Mouse (Mus musculus) hindbrain, embryonic 11.5 days (tissue): ENCODE data around the gene Pim3. TPM values are rescaled to one million over a fixed set of nuclear protein-coding genes. Genes with fewer than 3 reads are reported as not detected.

ENCODE experiments used
- ATAC-seq: fragments of 200-750 bp; cut with Nextera tagmentation; 2 replicates; pipeline ENCODE4 v1.8.0; 2017; ENCODE audit warnings: mild to moderate bottlenecking, moderate TSS enrichment, moderate library complexity; ENCODE audit not compliant: low FRiP score
- DNase-seq: peaks from one replicate; pipeline ENCODE4 v3.0.0-alpha.2; 2015; ENCODE audit warnings: low spot score
- H3K27ac ChIP-seq: fragments of 300-500 bp; sonication (generic); 2 replicates; pipeline ENCODE4 v1.5.1; 2014; ENCODE audit warnings: mild to moderate bottlenecking, low read depth, low read length
- H3K27me3 ChIP-seq: fragments of 300-500 bp; sonication (generic); 2 replicates; pipeline ENCODE4 v1.6.1; 2014; ENCODE audit warnings: mild to moderate bottlenecking, low read length, moderate library complexity, mixed read lengths; ENCODE audit not compliant: control insufficient read depth, insufficient read depth
- H3K36me3 ChIP-seq: fragments of 300-500 bp; sonication (generic); 2 replicates; pipeline ENCODE4 v1.6.1; 2014; ENCODE audit warnings: mild to moderate bottlenecking, low read length, moderate library complexity, mixed read lengths; ENCODE audit not compliant: control insufficient read depth, insufficient read depth
- H3K4me1 ChIP-seq: fragments of 300-500 bp; sonication (generic); replicated peaks from 2 replicates; pipeline ENCODE4 v1.6.1; 2014; ENCODE audit warnings: low read length, mixed read lengths; ENCODE audit not compliant: control insufficient read depth, insufficient read depth
- H3K4me2 ChIP-seq: fragments of 300-500 bp; sonication (generic); replicated peaks from 2 replicates; pipeline ENCODE4 v1.6.1; 2014; ENCODE audit warnings: mild to moderate bottlenecking, low read depth, low read length
- H3K4me3 ChIP-seq: fragments of 300-500 bp; sonication (generic); 2 replicates; pipeline ENCODE4 v1.5.1; 2014; ENCODE audit warnings: low read depth, low read length
- H3K9ac ChIP-seq: fragments of 300-500 bp; sonication (generic); 2 replicates; pipeline ENCODE4 v1.6.1; 2014; ENCODE audit warnings: low read depth, low read length
- H3K9me3 ChIP-seq: fragments of 300-500 bp; sonication (generic); 2 replicates; pipeline ENCODE4 v1.6.1; 2016; ENCODE audit warnings: low read length; ENCODE audit not compliant: control insufficient read depth
- WGBS: fragments of 180-500 bp; shearing (Covaris S2); extraction: QIAGEN DNeasy Blood & Tissue Kit; methylation state at CpG from one replicate; pipeline ENCODE4 v1.1.7; 2014; 5-methylcytosine and 5-hydroxymethylcytosine counted together
- polyA plus RNA-seq: library from polyadenylated mRNA; unstranded; fragments of >200 nt; fragmentation: Nextera tagmentation; extraction: Ambion mirVana; gene quantifications from 2 replicates; pipeline ENCODE4 v1.2.1, GENCODE M21; 2014

Gene Pim3
- polyA plus RNA-seq, 1 experiment from 2014 or later, result 31.6 TPM

DNA sequence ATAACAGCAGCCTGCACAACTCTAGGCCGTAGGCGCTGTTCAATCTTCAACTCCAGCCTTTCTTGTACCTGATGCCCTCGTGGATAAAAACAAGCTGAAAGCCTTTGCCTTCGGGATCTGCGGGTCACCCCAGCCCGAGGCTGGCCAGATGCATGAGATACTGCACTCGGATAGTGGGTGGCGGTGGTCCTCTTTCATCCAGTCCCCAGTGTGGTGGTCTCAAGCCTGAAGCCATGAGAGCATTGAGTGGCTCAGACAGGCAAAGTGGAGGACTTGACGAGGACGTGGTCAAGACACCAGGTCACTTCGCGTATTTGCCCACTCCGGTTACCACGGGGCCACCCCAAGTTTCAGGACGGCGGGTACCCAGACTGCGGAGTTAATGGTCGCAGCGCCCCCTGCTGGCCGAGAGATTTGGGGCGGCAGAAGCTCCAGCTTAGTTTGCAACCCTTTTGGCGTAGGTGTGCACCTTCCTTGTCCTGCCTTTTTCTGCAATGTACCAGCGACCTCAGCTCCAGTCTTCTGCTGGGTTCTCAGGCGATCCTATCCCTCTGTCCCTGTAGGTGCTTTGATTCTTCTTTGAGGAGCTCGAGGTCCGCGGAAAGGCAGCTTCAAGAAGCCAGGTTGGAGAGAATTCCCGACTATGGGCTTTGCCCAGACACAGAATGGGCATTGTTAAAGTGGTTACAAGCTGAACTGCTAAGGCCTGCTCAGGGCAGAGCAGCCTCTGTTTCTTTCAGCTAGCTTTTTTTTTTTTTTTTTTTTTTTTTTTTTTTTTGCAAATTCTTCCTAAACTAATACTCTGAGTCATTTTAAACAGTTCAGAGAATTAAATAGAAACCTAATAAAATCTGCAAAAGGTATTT is 14.4 kb downstream of the Pim3 start:
- ATAC-seq, result 0 out of 2 replicates have a peak, but pooled peaks have one; percentile 19
- no peak overlapping the region for H3K27ac ChIP-seq
- peak; percentile 91 for DNase-seq
- 0 out of 2 replicates have a peak overlapping the region, but pooled peaks have one; percentile 7 for H3K9ac ChIP-seq
- H3K36me3 ChIP-seq, result no peaks in the 10 kb centered on the region
- H3K4me2 ChIP-seq, result 0 out of 2 replicates have a peak overlapping the region, but pooled peaks have one; percentile 11
- WGBS, result 14% methylated on average over 28 of the region's 28 CpGs
- no peaks in the 10 kb centered on the region; the same call in 1 of the 2 replicates for H3K27me3 ChIP-seq
- H3K9me3 ChIP-seq, result no peaks in the 10 kb centered on the region
- H3K4me1 ChIP-seq, result no peaks in the 10 kb centered on the region
- no peak overlapping the region for H3K4me3 ChIP-seq

DNA sequence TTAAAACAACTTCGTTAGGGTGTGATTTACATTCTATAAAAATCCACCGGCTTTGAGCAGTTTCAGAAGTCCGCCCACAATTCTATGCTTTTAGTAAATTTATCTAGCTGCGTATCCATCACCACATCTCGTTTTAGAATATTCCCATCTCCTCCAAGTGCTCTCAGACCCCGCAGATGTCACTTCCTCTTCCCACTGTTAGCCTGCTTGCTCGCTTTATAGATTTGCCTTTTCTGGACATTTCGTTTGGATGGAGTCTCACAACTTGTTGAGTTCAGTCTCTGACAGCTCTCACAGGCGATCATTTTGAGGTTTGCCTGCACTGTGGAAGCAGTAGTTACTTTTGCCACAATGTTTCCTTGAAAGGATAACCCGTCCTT is 15.0 kb downstream of the Pim3 start:
- no peaks in the 10 kb centered on the region; the same call in 1 of the 2 replicates for H3K27me3 ChIP-seq
- no peak overlapping the region for H3K27ac ChIP-seq
- H3K4me2 ChIP-seq, result no peak overlapping the region
- H3K4me1 ChIP-seq, result no peaks in the 10 kb centered on the region
- no peak overlapping the region for H3K9ac ChIP-seq
- DNase-seq, result no peak
- WGBS, result 86% methylated on average over 10 of the region's 10 CpGs
- no peaks in the 10 kb centered on the region for H3K36me3 ChIP-seq
- no peaks in the 10 kb centered on the region for H3K9me3 ChIP-seq
- ATAC-seq, result no peak
- no peak overlapping the region for H3K4me3 ChIP-seq

DNA sequence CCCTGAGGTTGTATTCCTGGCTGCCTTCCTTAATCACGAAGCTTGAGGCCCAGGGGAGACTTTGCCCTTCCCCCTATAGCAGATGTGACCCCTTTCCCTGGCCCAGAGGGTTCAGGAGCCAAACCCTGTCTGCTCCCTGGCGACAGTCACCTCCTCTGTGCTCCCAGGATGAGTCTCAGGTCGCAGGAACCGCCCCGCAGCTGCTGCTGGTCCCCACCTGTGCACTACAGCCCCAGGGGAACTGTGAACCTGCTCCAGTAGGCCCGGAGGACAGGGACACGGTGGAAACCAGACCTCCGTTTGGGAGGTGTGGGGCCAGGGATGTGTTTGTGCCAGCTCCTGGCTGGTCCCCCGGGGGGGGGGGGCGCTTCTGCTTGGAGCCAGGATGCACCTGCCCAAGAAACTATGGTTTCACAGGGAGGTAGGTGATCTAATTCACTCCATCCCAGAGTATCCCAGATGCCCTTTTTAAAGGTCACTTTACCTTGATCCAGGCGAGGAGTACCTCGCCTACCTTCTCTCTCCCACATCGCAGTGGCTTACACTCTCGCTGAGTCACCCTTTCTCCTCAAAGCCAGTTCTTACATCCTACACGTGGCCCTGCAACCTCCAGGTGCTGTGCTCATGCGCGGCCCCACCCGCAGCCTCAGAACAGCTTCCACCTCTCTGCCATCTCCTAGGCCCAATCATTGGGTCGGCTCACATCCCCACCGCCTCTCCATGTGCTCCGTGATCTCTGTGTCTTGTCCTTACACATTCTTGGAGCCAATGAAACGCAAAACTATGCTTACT is 19.5 kb downstream of the Pim3 start:
- no peaks in the 10 kb centered on the region; the same call in 1 of the 2 replicates for H3K27me3 ChIP-seq
- H3K27ac ChIP-seq, result no peak overlapping the region
- WGBS, result 63% methylated on average over 22 of the region's 22 CpGs
- no peak overlapping the region for H3K4me2 ChIP-seq
- no peak overlapping the region for H3K9ac ChIP-seq
- no peaks in the 10 kb centered on the region for H3K4me1 ChIP-seq
- no peaks in the 10 kb centered on the region for H3K9me3 ChIP-seq
- ATAC-seq, result no peak
- H3K36me3 ChIP-seq, result no peaks in the 10 kb centered on the region
- no peak overlapping the region for H3K4me3 ChIP-seq
- no peak for DNase-seq

DNA sequence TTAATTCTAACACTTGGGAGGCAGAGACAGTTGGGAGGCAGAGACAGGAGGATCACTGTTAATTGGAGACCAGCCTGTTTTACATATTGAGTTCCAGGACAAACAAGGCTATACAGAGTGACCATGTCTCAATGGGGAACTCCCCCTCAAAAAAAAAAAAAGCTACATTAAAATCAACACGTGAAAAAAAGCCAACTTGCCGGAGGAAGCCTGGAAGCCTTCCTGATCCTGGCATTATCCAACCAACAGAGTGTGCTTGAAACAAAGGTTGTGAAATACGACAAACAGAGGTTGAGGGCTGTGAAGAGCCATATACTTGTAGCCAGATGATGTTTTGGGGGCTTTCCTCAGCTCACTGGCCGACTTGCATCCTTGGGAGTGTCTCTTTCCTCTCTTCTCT is 20.9 kb downstream of the Pim3 start:
- WGBS, result 68% methylated on average over 4 of the region's 4 CpGs
- H3K4me3 ChIP-seq, result no peak overlapping the region
- H3K4me1 ChIP-seq, result no peaks in the 10 kb centered on the region
- no peak overlapping the region for H3K4me2 ChIP-seq
- H3K9ac ChIP-seq, result no peak overlapping the region
- H3K27me3 ChIP-seq, result no peaks in the 10 kb centered on the region; the same call in 1 of the 2 replicates
- H3K27ac ChIP-seq, result no peak overlapping the region
- ATAC-seq (no peak), DNase-seq (no peak)
- no peaks in the 10 kb centered on the region for H3K36me3 ChIP-seq
- no peaks in the 10 kb centered on the region for H3K9me3 ChIP-seq

DNA sequence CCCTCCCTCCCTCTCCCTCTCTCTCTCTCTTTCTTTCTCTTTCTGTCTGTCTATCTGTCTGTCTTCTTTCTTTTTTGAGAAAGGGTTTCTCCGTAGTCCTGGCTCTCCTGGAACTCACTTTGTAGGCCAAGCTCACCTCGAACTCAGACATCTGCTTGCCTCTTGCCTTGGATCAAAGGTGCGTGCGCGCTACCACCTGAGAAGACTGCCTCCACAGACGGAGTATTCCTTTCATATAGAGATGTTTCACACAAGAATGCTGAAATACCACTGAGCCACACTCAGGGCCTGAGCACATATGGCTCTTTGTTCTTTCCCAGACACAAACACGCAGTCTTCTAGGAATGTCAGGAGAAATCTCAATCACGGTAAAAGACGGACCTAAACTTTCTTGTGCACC is 21.4 kb downstream of the Pim3 start:
- no peak overlapping the region for H3K27ac ChIP-seq
- WGBS, result 89% methylated on average over 9 of the region's 9 CpGs
- H3K4me3 ChIP-seq, result no peak overlapping the region
- H3K4me2 ChIP-seq, result no peak overlapping the region
- H3K4me1 ChIP-seq, result no peaks in the 10 kb centered on the region
- H3K9me3 ChIP-seq, result no peaks in the 10 kb centered on the region
- no peaks in the 10 kb centered on the region for H3K36me3 ChIP-seq
- ATAC-seq, result no peak
- DNase-seq, result no peak
- no peak overlapping the region for H3K9ac ChIP-seq
- no peaks in the 10 kb centered on the region; the same call in 1 of the 2 replicates for H3K27me3 ChIP-seq

DNA sequence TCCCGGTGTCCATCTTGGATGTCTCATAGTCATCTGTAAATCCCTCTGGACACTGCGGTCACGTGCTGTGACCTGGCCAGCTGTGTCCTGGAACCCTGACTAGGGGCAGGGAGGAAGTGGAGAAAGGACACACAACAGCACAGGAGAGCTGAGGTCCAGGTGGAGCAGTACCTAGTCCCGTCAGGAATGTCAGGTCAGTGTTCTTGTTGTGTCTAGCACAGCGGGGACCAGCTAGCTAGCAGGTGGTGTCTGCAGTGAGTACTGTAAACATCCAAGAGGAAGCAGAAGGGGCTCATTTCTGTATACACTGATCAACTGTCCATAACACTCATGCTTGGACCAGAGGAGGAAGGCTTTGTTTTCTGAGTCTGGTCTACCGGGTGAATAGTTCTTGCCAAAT is 23.4 kb downstream of the Pim3 start:
- ATAC-seq, result no peak
- H3K4me3 ChIP-seq, result no peak overlapping the region
- H3K27ac ChIP-seq, result no peak overlapping the region
- no peaks in the 10 kb centered on the region for H3K9me3 ChIP-seq
- no peaks in the 10 kb centered on the region for H3K4me1 ChIP-seq
- H3K4me2 ChIP-seq, result no peak overlapping the region
- no peaks in the 10 kb centered on the region for H3K36me3 ChIP-seq
- no peak for DNase-seq
- no peak overlapping the region for H3K9ac ChIP-seq
- WGBS, result 82% methylated on average over 6 of the region's 6 CpGs
- H3K27me3 ChIP-seq, result no peaks in the 10 kb centered on the region; the same call in none of the 2 replicates

DNA sequence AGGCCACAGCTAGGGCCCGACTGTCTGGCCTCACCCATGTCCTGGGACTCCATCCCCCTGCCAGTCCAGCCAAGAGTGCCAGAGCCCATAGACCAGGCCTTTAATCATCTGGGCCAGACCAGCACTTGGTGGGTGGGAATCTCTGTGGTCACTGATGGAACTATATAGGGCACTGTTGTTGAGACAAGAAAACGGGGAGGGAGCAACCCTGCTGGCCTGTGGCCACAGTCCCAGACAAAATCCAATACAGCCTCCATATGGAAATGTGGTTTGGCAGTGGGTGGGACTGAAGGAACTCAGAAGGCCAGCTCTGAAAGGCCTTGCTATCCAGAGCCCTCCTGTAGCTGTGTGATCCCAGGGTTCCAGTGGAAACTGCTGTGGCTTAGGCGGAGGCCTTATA is 27.0 kb downstream of the Pim3 start:
- Histone ChIP-seq H3K27me3 (no peaks in the 10 kb centered on the region; the same call in 1 of the 2 replicates), H3K4me2 (no peak overlapping the region), H3K36me3 (no peaks in the 10 kb centered on the region), H3K4me3 (no peak overlapping the region), H3K27ac (no peak overlapping the region), H3K9ac (no peak overlapping the region), H3K9me3 (no peaks in the 10 kb centered on the region), H3K4me1 (no peaks in the 10 kb centered on the region)
- 73% methylated on average over 3 of the region's 3 CpGs for WGBS
- no peak for DNase-seq
- no peak for ATAC-seq

DNA sequence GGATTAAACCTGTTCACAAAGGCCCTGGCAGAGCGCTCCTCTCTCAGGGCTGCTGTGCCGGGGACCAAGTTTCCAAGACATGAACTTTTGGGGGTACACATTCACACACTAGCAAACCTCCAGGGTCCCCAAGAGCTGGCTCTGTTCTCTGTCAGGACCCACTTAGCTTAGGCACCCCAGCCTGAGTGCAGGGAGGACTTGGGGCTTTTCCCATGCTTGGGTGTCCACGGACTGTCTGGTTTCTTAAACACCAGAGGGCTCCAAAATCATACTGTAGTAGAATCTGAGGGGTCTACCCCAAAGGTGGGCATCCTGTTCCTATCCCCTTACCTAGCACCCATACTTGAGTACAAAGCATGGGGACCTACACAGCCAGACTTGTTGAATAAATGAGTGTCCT is 28.0 kb downstream of the Pim3 start:
- 82% methylated on average over 3 of the region's 3 CpGs for WGBS
- Histone ChIP-seq H3K27me3 (no peaks in the 10 kb centered on the region; the same call in 1 of the 2 replicates), H3K36me3 (no peaks in the 10 kb centered on the region), H3K9me3 (no peaks in the 10 kb centered on the region), H3K9ac (no peak overlapping the region), H3K4me3 (peak overlapping the region; percentile 47; the same call in 1 of the 2 replicates), H3K4me1 (no peaks in the 10 kb centered on the region), H3K4me2 (peak overlapping the region; percentile 91), H3K27ac (no peak overlapping the region)
- DNase-seq (peak; percentile 2), ATAC-seq (no peak)
